Mouse (Mus musculus): ENCODE results near the gene Slc4a2.
A peak's percentile ranks its signal among the peaks of the same experiment; 100 is the strongest.

GRCm38 (mm10) chr5:24481647-24482046 lies 58.0 kb downstream of the Slc4a2 start:
- TF ChIP-seq POLR2A (IDR thresholded peaks at IDR 0.05; ENCODE audit: insufficient read depth, low read depth, low read length) (no peak), CTCF (IDR thresholded peaks at IDR 0.05) (peak; percentile 74), EP300 (IDR thresholded peaks at IDR 0.05; ENCODE audit: insufficient read depth, low read depth, low read length) (no peak)
